Mouse (Mus musculus): ENCODE data around the gene Slc27a4.

The Slc27a4 gene

GRCm38 (mm10) chr2:29820025-29820817 lies 17.8 kb downstream of the Slc27a4 start, which contains the start of gene Urm1:
TSS of gene Urm1 (plus strand) at chr2:29820075.
- DNase-seq (ENCODE audit: low read depth, low spot score), result peak; percentile 76

DNA sequence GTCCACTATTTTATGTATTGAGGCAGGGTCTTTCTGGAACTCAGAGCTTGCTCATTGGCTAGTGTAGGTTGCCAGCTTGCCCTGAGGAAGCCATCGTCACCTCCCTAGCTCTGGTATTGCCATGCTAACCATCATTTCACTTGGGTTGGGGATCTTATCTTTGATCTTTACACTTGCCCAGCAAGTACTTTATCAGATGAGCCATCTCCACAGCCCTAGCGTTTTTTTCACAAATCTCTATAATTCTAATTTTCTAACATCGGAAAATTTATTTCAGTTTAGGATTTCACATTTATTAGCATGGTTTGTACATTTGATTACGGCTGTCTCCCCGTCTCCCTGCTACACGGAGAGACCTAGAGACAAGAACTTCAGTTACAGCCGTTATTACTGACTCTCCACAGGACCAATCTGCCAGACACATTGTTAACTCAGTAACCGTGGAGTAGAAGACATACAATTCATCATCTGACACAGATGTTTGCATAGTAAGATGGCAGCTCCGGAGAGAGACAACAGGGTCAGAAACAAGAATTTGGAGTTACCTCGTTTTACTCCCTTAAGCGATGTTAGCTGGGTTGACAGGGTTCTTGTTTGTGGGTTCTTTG lies 24.0 kb downstream of the Slc27a4 start:
- DNase-seq (ENCODE audit: low read depth, low spot score), result no peak

GRCm38 (mm10) chr2:29826926-29827708 lies 24.7 kb downstream of the Slc27a4 start:
- peak; percentile 93 for DNase-seq (ENCODE audit: low read depth, low spot score)

GRCm38 (mm10) chr2:29827709-29828024 lies 25.2 kb downstream of the Slc27a4 start:
- no peak for DNase-seq (ENCODE audit: low read depth, low spot score)

- DNase-seq (ENCODE audit: low read depth, low spot score), result no peak
Measured at GRCm38 (mm10) chr2:29831106-29831505, 28.7 kb downstream of the Slc27a4 start.

- no peak for DNase-seq (ENCODE audit: low read depth, low spot score)
Measured at GRCm38 (mm10) chr2:29833796-29834195, 31.4 kb downstream of the Slc27a4 start.

- no peak for DNase-seq (ENCODE audit: low read depth, low spot score)
Measured at GRCm38 (mm10) chr2:29835391-29835899, 33.0 kb downstream of the Slc27a4 start.

- no peak for DNase-seq (ENCODE audit: low read depth, low spot score)
Measured at GRCm38 (mm10) chr2:29839460-29839859, 37.0 kb downstream of the Slc27a4 start.

GRCm38 (mm10) chr2:29843231-29844105 lies 41.0 kb downstream of the Slc27a4 start:
- no peak for DNase-seq (ENCODE audit: low read depth, low spot score)

- no peak for DNase-seq (ENCODE audit: low read depth, low spot score)
Measured at GRCm38 (mm10) chr2:29844115-29844514, 41.7 kb downstream of the Slc27a4 start.

- no peak for DNase-seq (ENCODE audit: low read depth, low spot score)
Measured at GRCm38 (mm10) chr2:29844661-29845060, 42.2 kb downstream of the Slc27a4 start.

- DNase-seq (ENCODE audit: low read depth, low spot score), result no peak
Measured at GRCm38 (mm10) chr2:29845636-29846035, 43.2 kb downstream of the Slc27a4 start.

- peak; percentile 46 for DNase-seq (ENCODE audit: low read depth, low spot score)
Measured at GRCm38 (mm10) chr2:29846061-29846853, 43.8 kb downstream of the Slc27a4 start.

GRCm38 (mm10) chr2:29846911-29847310 lies 44.5 kb downstream of the Slc27a4 start:
- no peak for DNase-seq (ENCODE audit: low read depth, low spot score)

DNA sequence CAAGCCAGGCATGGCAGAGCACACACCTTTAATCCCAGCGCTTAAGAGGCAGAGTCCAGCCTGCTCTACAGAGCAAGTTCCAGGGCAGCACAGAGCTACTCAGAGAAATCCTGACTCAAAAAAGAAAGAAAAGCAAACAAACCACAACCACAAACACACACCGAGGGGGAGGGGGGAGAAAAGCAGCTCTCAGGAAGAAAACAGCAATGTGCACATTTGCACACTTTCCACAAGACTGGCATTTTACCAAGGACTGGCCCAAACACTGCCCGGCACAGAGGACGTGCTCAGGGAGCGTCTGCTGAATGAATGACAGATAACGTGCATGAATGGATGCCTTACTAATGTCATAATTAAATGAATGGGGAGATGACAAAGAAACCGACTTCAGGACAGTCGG lies 46.6 kb downstream of the Slc27a4 start:
- DNase-seq (ENCODE audit: low read depth, low spot score), result no peak

- DNase-seq (ENCODE audit: low read depth, low spot score), result no peak
Measured at GRCm38 (mm10) chr2:29849841-29850480, 47.5 kb downstream of the Slc27a4 start.

DNA sequence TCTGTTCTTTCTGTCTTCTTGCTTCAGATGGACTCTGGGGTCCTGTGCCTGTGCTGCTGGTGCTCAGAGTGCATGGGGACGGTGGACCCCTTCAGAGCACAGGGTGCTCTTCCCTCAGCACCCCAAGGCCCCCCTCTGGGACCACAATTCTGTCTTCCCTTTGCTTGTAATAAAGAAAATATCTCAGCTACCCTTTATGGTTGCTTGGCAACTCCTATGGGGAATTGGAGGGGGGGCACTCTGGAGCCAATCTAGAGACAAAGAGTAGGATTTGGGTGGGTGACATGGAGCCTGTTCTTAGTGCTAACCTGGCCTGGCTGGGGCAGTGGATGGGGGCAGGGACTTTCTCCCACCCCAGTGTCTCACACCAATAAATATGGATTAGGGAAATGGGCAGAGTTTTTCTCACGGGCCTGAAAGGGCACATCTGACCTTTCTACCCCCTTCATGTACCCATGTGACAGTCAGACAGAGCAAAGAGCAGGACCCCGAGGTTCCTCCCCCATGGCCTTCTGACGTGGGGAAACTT lies 50.6 kb downstream of the Slc27a4 start:
- DNase-seq (ENCODE audit: low read depth, low spot score), result no peak

DNA sequence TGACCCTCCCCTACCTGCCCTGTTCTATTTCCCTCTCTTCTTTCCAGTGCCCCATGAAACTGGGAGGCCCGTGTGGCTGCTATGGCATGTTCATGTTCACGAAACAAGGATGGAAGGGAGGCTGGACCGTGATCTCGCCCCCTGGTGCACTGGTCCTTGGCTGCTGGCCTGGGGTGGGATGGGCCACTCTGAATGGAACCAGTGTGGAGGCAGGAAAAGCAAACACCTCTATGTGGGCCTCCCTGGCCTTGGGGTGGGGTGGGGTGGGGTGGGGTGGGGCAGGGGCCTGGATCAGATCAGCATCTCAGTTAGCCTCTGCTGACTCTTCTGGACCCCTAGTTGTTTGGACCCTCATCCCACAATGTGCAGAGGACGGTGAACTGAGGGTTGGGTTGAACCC lies 51.3 kb downstream of the Slc27a4 start:
- DNase-seq (ENCODE audit: low read depth, low spot score), result no peak

GRCm38 (mm10) chr2:29855585-29856210 lies 53.3 kb downstream of the Slc27a4 start:
- no peak for DNase-seq (ENCODE audit: low read depth, low spot score)
